Mouse (Mus musculus) ES-E14 (cell line): ENCODE results near the gene Vangl1.

Experiments used
- CHD2 ChIP-seq: IDR thresholded peaks from 2 replicates; pipeline ENCODE4 v1.6.1; 2014; ENCODE audit warnings: mild to moderate bottlenecking, low read depth, low read length, inconsistent platforms
- HCFC1 ChIP-seq: IDR thresholded peaks from 2 replicates; pipeline ENCODE4 v1.6.1; 2012; ENCODE audit warnings: low read length, inconsistent platforms, borderline replicate concordance; ENCODE audit not compliant: insufficient read depth
- MAFK ChIP-seq: IDR thresholded peaks from 2 replicates; pipeline ENCODE4 v1.6.1; 2014; ENCODE audit warnings: mild to moderate bottlenecking, low read depth, low read length, inconsistent platforms; ENCODE audit not compliant: insufficient read depth
- ZC3H11A ChIP-seq: IDR thresholded peaks from 2 replicates; pipeline ENCODE4 v1.6.1; 2012; ENCODE audit warnings: low read depth, mild to moderate bottlenecking, inconsistent platforms, low read length, borderline replicate concordance
- ZNF384 ChIP-seq: IDR thresholded peaks from 2 replicates; pipeline ENCODE4 v1.6.1; 2012; ENCODE audit warnings: low read depth, low read length, inconsistent platforms

DNA sequence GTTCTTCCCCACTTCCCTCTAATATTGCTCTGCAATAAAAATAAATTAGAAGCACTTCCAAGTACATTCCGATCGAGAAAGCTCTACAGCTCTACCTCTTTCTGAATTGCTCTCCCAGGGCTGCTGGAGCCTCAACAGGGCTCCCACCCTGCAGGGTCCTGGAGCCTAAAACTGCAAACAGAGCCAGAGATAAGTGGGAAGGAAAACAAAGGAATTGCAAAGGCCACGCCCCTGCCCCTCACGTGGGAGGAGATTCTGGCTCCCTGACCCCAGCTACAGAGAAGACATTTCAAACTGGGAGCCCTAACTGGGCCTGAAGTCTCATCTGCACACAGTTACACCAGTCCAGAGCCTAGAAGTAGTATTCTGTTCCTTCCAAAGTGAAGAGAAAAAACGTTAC is 6.7 kb downstream of the Vangl1 start:
- no peak for TF ChIP-seq HCFC1
- TF ChIP-seq ZC3H11A: no peak
- TF ChIP-seq ZNF384: no peak
- TF ChIP-seq CHD2: no peak
- no peak for TF ChIP-seq MAFK
